Mouse (Mus musculus): ENCODE measurements at regions not wholly inside any gene's neighbourhood (a gene's known extent, or its start where the extent isn't known, plus 50 kb on each side); places are given as distances from the start of the nearest gene placed in this dataset.

- H3K9ac ChIP-seq (replicated peaks; ENCODE audit: low read length) = no peak overlapping the region
- 81% methylated on average over 1 of the region's 1 CpGs for WGBS
- no peaks in the 10 kb centered on the region for H3K27me3 ChIP-seq (ENCODE audit: insufficient read depth, low read length)
- ATAC-seq (no peak), DNase-seq (ENCODE audit: low spot score) (no peak)
- H3K4me3 ChIP-seq (ENCODE audit: low read length) = no peak overlapping the region
- no peaks in the 10 kb centered on the region for H3K4me1 ChIP-seq (ENCODE audit: insufficient read depth, low read length)
- no peak overlapping the region for H3K4me2 ChIP-seq (ENCODE audit: low read depth, low read length)
- no peaks in the 10 kb centered on the region for H3K36me3 ChIP-seq (ENCODE audit: insufficient read depth, low read length)
- no peaks in the 10 kb centered on the region for H3K9me3 ChIP-seq (ENCODE audit: low read length)
- H3K27ac ChIP-seq = no peak overlapping the region
- TF ChIP-seq CTCF (IDR thresholded peaks at IDR 0.05; ENCODE audit: low read depth) = no peak
These were observed 818.0 kb downstream of the Trim52 start for GRCm38 (mm10) chr14:106924026-106924425.

GRCm38 (mm10) chr14:106924443-106924842, 818.4 kb downstream of the Trim52 start:
- Histone ChIP-seq H3K36me3 (ENCODE audit: insufficient read depth, low read length) (no peaks in the 10 kb centered on the region), H3K27me3 (ENCODE audit: insufficient read depth, low read length) (no peaks in the 10 kb centered on the region), H3K4me1 (ENCODE audit: insufficient read depth, low read length) (no peaks in the 10 kb centered on the region), H3K4me2 (ENCODE audit: low read depth, low read length) (no peak overlapping the region), H3K4me3 (ENCODE audit: low read length) (no peak overlapping the region), H3K9me3 (ENCODE audit: low read length) (no peaks in the 10 kb centered on the region), H3K27ac (no peak overlapping the region), H3K9ac (replicated peaks; ENCODE audit: low read length) (no peak overlapping the region)
- TF ChIP-seq CTCF (IDR thresholded peaks at IDR 0.05; ENCODE audit: low read depth) = no peak
- ATAC-seq (no peak), DNase-seq (ENCODE audit: low spot score) (no peak)
- 80% methylated on average over 3 of the region's 3 CpGs for WGBS

- H3K4me3 ChIP-seq (ENCODE audit: low read length) = no peak overlapping the region
- H3K9me3 ChIP-seq (ENCODE audit: low read length) = no peaks in the 10 kb centered on the region
- H3K27me3 ChIP-seq (ENCODE audit: insufficient read depth, low read length) = no peaks in the 10 kb centered on the region
- DNase-seq (ENCODE audit: low spot score) (no peak), ATAC-seq (no peak)
- no peaks in the 10 kb centered on the region for H3K36me3 ChIP-seq (ENCODE audit: insufficient read depth, low read length)
- no peak overlapping the region for H3K9ac ChIP-seq (replicated peaks; ENCODE audit: low read length)
- H3K4me1 ChIP-seq (ENCODE audit: insufficient read depth, low read length) = no peaks in the 10 kb centered on the region
- no peak overlapping the region for H3K4me2 ChIP-seq (ENCODE audit: low read depth, low read length)
- TF ChIP-seq CTCF (IDR thresholded peaks at IDR 0.05; ENCODE audit: low read depth) = no peak
- WGBS = 76% methylated on average over 1 of the region's 1 CpGs
- H3K27ac ChIP-seq = no peak overlapping the region
These were observed 839.3 kb downstream of the Trim52 start for GRCm38 (mm10) chr14:106945261-106945660.

GRCm38 (mm10) chr14:106977958-106978357, 872.0 kb downstream of the Trim52 start:
- TF ChIP-seq CTCF (IDR thresholded peaks at IDR 0.05; ENCODE audit: low read depth) = no peak
- ATAC-seq (no peak), DNase-seq (ENCODE audit: low spot score) (no peak)
- Histone ChIP-seq H3K9me3 (ENCODE audit: low read length) (no peaks in the 10 kb centered on the region), H3K4me1 (ENCODE audit: insufficient read depth, low read length) (no peaks in the 10 kb centered on the region), H3K27me3 (ENCODE audit: insufficient read depth, low read length) (no peaks in the 10 kb centered on the region), H3K4me3 (ENCODE audit: low read length) (no peak overlapping the region), H3K9ac (replicated peaks; ENCODE audit: low read length) (no peak overlapping the region), H3K36me3 (ENCODE audit: insufficient read depth, low read length) (no peaks in the 10 kb centered on the region), H3K4me2 (ENCODE audit: low read depth, low read length) (no peak overlapping the region), H3K27ac (no peak overlapping the region)
- 92% methylated on average over 1 of the region's 1 CpGs for WGBS

GRCm38 (mm10) chr14:106980752-106981151, 874.8 kb downstream of the Trim52 start:
- Histone ChIP-seq H3K4me1 (ENCODE audit: insufficient read depth, low read length) (no peaks in the 10 kb centered on the region), H3K27me3 (ENCODE audit: insufficient read depth, low read length) (no peaks in the 10 kb centered on the region), H3K9me3 (ENCODE audit: low read length) (no peaks in the 10 kb centered on the region), H3K4me3 (ENCODE audit: low read length) (no peak overlapping the region), H3K9ac (replicated peaks; ENCODE audit: low read length) (no peak overlapping the region), H3K36me3 (ENCODE audit: insufficient read depth, low read length) (no peaks in the 10 kb centered on the region), H3K4me2 (ENCODE audit: low read depth, low read length) (no peak overlapping the region), H3K27ac (no peak overlapping the region)
- TF ChIP-seq CTCF (IDR thresholded peaks at IDR 0.05; ENCODE audit: low read depth) = no peak
- 18% methylated on average over 4 of the region's 4 CpGs for WGBS
- DNase-seq (ENCODE audit: low spot score) (no peak), ATAC-seq (no peak)

- Histone ChIP-seq H3K27me3 (ENCODE audit: insufficient read depth, low read length) (no peaks in the 10 kb centered on the region), H3K9me3 (ENCODE audit: low read length) (no peaks in the 10 kb centered on the region), H3K27ac (no peak overlapping the region), H3K4me2 (ENCODE audit: low read depth, low read length) (no peak overlapping the region), H3K36me3 (ENCODE audit: insufficient read depth, low read length) (no peaks in the 10 kb centered on the region), H3K4me1 (ENCODE audit: insufficient read depth, low read length) (no peaks in the 10 kb centered on the region), H3K4me3 (ENCODE audit: low read length) (no peak overlapping the region), H3K9ac (replicated peaks; ENCODE audit: low read length) (no peak overlapping the region)
- WGBS = 74% methylated on average over 4 of the region's 4 CpGs
- no peak for DNase-seq (ENCODE audit: low spot score)
- no peak for TF ChIP-seq CTCF (IDR thresholded peaks at IDR 0.05; ENCODE audit: low read depth)
- ATAC-seq = no peak
These were observed 891.7 kb downstream of the Trim52 start for GRCm38 (mm10) chr14:106997565-106998279.

- Histone ChIP-seq H3K36me3 (ENCODE audit: insufficient read depth, low read length) (no peaks in the 10 kb centered on the region), H3K4me2 (ENCODE audit: low read depth, low read length) (no peak overlapping the region), H3K4me1 (ENCODE audit: insufficient read depth, low read length) (no peaks in the 10 kb centered on the region), H3K9ac (replicated peaks; ENCODE audit: low read length) (no peak overlapping the region), H3K27me3 (ENCODE audit: insufficient read depth, low read length) (no peaks in the 10 kb centered on the region), H3K9me3 (ENCODE audit: low read length) (no peaks in the 10 kb centered on the region), H3K4me3 (ENCODE audit: low read length) (no peak overlapping the region), H3K27ac (no peak overlapping the region)
- TF ChIP-seq CTCF (IDR thresholded peaks at IDR 0.05; ENCODE audit: low read depth) = no peak
- DNase-seq (ENCODE audit: low spot score) (no peak), ATAC-seq (no peak)
- 80% methylated on average over 1 of the region's 1 CpGs for WGBS
These were observed 899.0 kb downstream of the Trim52 start for GRCm38 (mm10) chr14:107004981-107005380.
